In genomic region chr10:53181413-53181812, GRCm38 (mm10) we compare ENCODE assay signal across 17 mouse cellular contexts.
DNase-seq lines count a peak whose midpoint lies in the region; ATAC-seq and TF ChIP-seq lines count a peak whose summit lies in the region.
"Had no signal": no experiment of that assay in that cellular context is flagged by ENCODE, and none has a peak within 500 bp of the region (broad histone marks: within the 10 kb centered on the region; RNA-seq: fewer than 3 reads in every experiment).

No protein-coding gene starts in this region.

- peak overlapping the region; percentile 85 for H3K27ac ChIP-seq in heart, embryonic 10.5 days
- H3K27ac ChIP-seq in kidney, embryonic 16.5 days (ENCODE audit: low read length) = no peak overlapping the region
- 0 out of 2 replicates have a peak overlapping the region, but pooled peaks have one; percentile 56 for H3K27ac ChIP-seq in stomach, postnatal 0 days (replicated peaks)
- H3K27ac ChIP-seq: forebrain, embryonic 13.5 days; hindbrain, embryonic 12.5 days; liver, embryonic 14.5 days; neural tube, embryonic 13.5 days had no signal

- H3K9ac ChIP-seq in kidney, embryonic 16.5 days (replicated peaks; ENCODE audit: low read length) = no peak overlapping the region
- H3K9ac ChIP-seq in stomach, postnatal 0 days (ENCODE audit: low read length) = no peak overlapping the region
- H3K9ac ChIP-seq: forebrain, embryonic 13.5 days; hindbrain, embryonic 12.5 days; liver, embryonic 14.5 days; neural tube, embryonic 13.5 days had no signal

- H3K27me3 ChIP-seq in heart, embryonic 10.5 days (ENCODE audit: insufficient read depth, poor library complexity, severe bottlenecking) = no peaks in the 10 kb centered on the region
- no peaks in the 10 kb centered on the region for H3K27me3 ChIP-seq in kidney, embryonic 16.5 days (ENCODE audit: insufficient read depth, low read length)
- H3K27me3 ChIP-seq in stomach, postnatal 0 days (ENCODE audit: control insufficient read depth, insufficient read depth, low read length) = no peaks in the 10 kb centered on the region
- H3K27me3 ChIP-seq: forebrain, embryonic 13.5 days; hindbrain, embryonic 12.5 days; neural tube, embryonic 13.5 days had no signal

- no peak overlapping the region for H3K4me3 ChIP-seq in heart, embryonic 10.5 days
- no peak overlapping the region for H3K4me3 ChIP-seq in kidney, embryonic 16.5 days (ENCODE audit: low read length)
- no peak overlapping the region for H3K4me3 ChIP-seq in stomach, postnatal 0 days (ENCODE audit: low read depth, low read length)
- H3K4me3 ChIP-seq: forebrain, embryonic 13.5 days; hindbrain, embryonic 12.5 days; neural tube, embryonic 13.5 days had no signal

- no peaks in the 10 kb centered on the region for H3K9me3 ChIP-seq in heart, embryonic 10.5 days
- H3K9me3 ChIP-seq in kidney, embryonic 16.5 days (ENCODE audit: low read length) = no peaks in the 10 kb centered on the region
- H3K9me3 ChIP-seq in stomach, postnatal 0 days (ENCODE audit: control insufficient read depth, low read length) = no peaks in the 10 kb centered on the region
- H3K9me3 ChIP-seq: forebrain, embryonic 13.5 days; hindbrain, embryonic 12.5 days; neural tube, embryonic 13.5 days had no signal

- TF ChIP-seq CTCF in stomach, postnatal 0 days (IDR thresholded peaks at IDR 0.05; ENCODE audit: low read depth) = no peak

- DNase-seq in adrenal gland, adult (ENCODE audit: inconsistent age in 2 of 2, low spot score in 1 of 2) = peak; percentile 10 to 43
- DNase-seq in adrenal gland, postnatal 25 days = no peak
- no peak for DNase-seq in heart, embryonic 10.5 days (ENCODE audit: low spot score)
- no peak for DNase-seq in heart, postnatal 4 days
- DNase-seq in kidney, postnatal 25 days = no peak
- no peak for DNase-seq in stomach, postnatal 0 days (ENCODE audit: low spot score)
- DNase-seq: cerebellum, postnatal 10 days; embryo, embryonic 11 days; gastrocnemius, postnatal 25 days; left cerebral cortex, postnatal 4 days had no signal

- TF ChIP-seq EP300 in stomach, postnatal 0 days (optimal IDR thresholded peaks at IDR 0.05) = no peak

- no peak overlapping the region for H3K4me2 ChIP-seq in kidney, embryonic 16.5 days (replicated peaks; ENCODE audit: low read depth, low read length)
- H3K4me2 ChIP-seq in stomach, postnatal 0 days (replicated peaks; ENCODE audit: low read depth) = no peak overlapping the region
- H3K4me2 ChIP-seq: forebrain, embryonic 13.5 days; hindbrain, embryonic 12.5 days; neural tube, embryonic 13.5 days had no signal

- H3K4me1 ChIP-seq in heart, embryonic 10.5 days = peaks cover 29% of the 10 kb centered on the region
- H3K4me1 ChIP-seq in kidney, embryonic 16.5 days (ENCODE audit: insufficient read depth, low read length) = 0 out of 2 replicates have a peak, but pooled peaks cover 4% of the 10 kb centered on the region
- no peaks in the 10 kb centered on the region for H3K4me1 ChIP-seq in stomach, postnatal 0 days (replicated peaks; ENCODE audit: control insufficient read depth, insufficient read depth)
- H3K4me1 ChIP-seq: hindbrain, embryonic 12.5 days had no signal

- 63% methylated on average over 9 of the region's 9 CpGs for WGBS in heart, embryonic 10.5 days
- WGBS in kidney, embryonic 16.5 days = 53% methylated on average over 9 of the region's 9 CpGs
- 55% methylated on average over 9 of the region's 9 CpGs for WGBS in stomach, postnatal 0 days

- ATAC-seq in kidney, embryonic 16.5 days (ENCODE audit: low FRiP score, low TSS enrichment) = peak; percentile 6; the same call in 1 of the 2 replicates
- ATAC-seq in stomach, postnatal 0 days (ENCODE audit: low FRiP score, low TSS enrichment) = no peak
- no peak for ATAC-seq in megakaryocyte progenitor cell, adult 5-6 weeks (replicated peaks; ENCODE audit: poor library complexity)
- ATAC-seq: activated CD4-positive, CD25-positive, alpha-beta regulatory T cell, adult 4 months; forebrain, embryonic 13.5 days had no signal

- H3K36me3 ChIP-seq in heart, embryonic 10.5 days = no peaks in the 10 kb centered on the region
- no peaks in the 10 kb centered on the region for H3K36me3 ChIP-seq in kidney, embryonic 16.5 days (ENCODE audit: insufficient read depth, low read length)
- H3K36me3 ChIP-seq in stomach, postnatal 0 days (ENCODE audit: control insufficient read depth, insufficient read depth, low read length) = no peaks in the 10 kb centered on the region
- H3K36me3 ChIP-seq: hindbrain, embryonic 12.5 days; neural tube, embryonic 13.5 days had no signal

Comparison
In these comparisons a context has a peak if more than half of its experiments do, and no peak if none do; other contexts are left out.
1. DNase-seq: peak in adrenal gland, adult (2 of 2); none in adrenal gland, postnatal 25 days (single experiment), heart, embryonic 10.5 days (single experiment), heart, postnatal 4 days (single experiment), kidney, postnatal 25 days (0 of 2) and stomach, postnatal 0 days (single experiment).